Mouse (Mus musculus) left cerebral cortex, adult 18-20 months (tissue): ENCODE measurements around the gene Qser1. TPM values are rescaled to one million over a fixed set of nuclear protein-coding genes. Genes with fewer than 3 reads are reported as not detected.
"Not testable (repeated sequence)": the region's sequence is repeated elsewhere in the genome, so short reads cannot be mapped to it uniquely, and the experiment has no call there.

ENCODE experiments used
- DNase-seq, 2 experiments: peaks; one replicate each; pipeline ENCODE4 v3.0.0; 2021 to 2022; ENCODE audit warnings: low spot score in 2 of 2, mixed read lengths in 1 of 2
- long read RNA-seq, 2 experiments: library from polyadenylated mRNA; stranded (forward); transcript quantifications; one replicate each; pipeline ENCODE4 v2.0.0; 2021
- total RNA-seq, 2 experiments: library from RNA; stranded (reverse); gene quantifications; 2 replicates each; pipeline ENCODE4 v1.2.3; 2021

Qser1 gene
- total RNA-seq: 1 to 10 TPM; 9.0 to 9.5 TPM
- long read RNA-seq, experiment 1, full-length matches to known transcripts: 1 of 3 reads
- long read RNA-seq, experiment 1, partial matches to known transcripts: 0 of 3 reads
- long read RNA-seq, experiment 1, other reads (novel, unspliced or antisense): 2 of 3 reads
- long read RNA-seq, experiment 2, partial matches to known transcripts: 0 of 1 reads
- long read RNA-seq, experiment 2, other reads (novel, unspliced or antisense): 1 of 1 reads

GRCm38 (mm10) chr2:104816371-104816827 lies at the start of gene Qser1:
Gene Qser1 (minus strand): TSS chr2:104816760.
- DNase-seq: no peak

DNA sequence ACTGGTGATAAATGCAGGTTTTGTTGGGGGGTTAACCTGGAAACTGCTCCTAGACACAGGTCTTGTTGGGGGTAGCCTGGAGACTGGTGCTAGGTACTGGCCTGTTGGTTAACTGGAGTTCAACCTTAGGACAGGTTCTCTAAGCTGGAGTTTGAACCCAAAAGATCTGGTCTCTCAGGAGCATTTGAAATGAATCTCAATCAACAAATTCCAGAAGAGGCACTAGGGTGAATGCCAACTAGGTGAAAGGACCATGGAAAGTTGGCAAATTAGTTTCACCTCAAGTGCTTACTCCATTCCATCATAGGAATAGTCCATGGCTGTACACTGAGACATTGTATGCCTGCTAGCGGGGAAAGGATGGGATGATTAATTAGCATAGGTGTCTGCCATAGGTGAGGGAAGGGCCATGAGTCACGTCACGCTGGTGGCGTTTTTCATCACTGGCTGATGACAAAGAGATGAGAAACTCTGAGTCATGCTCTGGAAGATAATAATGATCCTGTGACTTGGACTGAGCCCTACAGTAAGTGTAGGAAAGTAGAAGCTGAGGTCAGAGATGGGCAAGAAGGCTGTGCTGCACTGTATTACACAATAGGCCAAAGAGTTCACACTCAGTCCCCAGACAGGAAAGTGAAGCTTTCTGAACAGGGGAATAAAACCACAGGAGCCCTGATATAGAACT lies 47.8 kb upstream of the Qser1 start:
- no peak for DNase-seq

GRCm38 (mm10) chr2:104860426-104860825 lies 43.9 kb upstream of the Qser1 start:
- no peak for DNase-seq

DNA sequence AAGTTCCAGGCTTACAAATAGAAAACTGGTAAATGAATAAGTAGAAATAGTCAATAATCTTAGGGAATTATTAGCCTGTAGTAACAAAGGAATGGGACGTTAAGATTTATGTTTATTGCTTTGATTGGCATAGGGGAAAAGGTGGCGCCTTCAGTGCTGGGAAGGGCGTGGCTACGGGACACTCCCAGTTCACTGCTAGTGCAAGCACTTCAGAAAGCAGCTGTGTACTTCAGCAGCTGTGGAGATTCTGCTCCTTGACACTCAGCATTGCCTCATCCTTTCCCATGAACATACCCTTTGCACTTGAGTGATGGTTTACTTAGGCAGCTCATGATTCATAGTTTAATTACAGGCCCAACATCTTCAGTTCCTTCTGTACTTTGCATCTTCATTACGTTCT lies 42.5 kb upstream of the Qser1 start:
- no peak for DNase-seq

DNA sequence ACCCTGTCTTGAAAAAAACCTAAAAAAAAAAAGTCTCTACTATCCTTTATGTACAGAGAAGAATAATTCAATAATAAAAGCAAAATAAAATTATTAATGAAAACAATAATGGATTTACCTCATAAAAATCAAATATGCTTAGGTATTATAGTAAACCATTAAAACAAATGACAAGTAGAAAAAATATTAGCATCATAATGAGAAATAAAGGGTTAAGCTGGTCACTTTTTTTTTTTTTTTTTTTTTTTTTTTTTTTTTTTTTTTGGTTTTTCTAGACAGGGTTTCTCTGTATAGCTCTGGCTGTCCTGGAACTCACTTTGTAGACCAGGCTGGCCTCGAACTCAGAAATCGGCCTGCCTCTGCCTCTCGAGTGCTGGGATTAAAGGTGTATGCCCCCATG lies 41.5 kb upstream of the Qser1 start:
- not testable (repeated sequence) for DNase-seq

DNA sequence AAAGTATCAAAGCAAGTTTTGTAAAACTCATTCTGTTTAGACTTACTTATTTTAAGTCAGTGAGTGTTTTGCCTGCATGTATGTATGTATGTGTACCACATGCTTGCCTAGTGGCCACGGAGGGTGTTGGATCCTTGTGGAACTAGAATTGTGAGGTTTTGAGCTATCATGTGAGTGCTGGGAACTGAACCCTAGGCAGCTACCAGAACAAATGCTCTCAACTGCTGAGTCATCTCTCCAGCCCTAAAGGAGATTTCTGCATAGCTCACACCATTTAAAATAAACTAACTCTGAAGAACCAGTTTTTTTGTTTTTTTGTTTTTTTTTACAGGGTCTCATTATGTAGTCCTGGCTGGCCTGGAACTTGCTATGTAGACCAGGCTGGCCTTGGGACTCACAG lies 39.7 kb upstream of the Qser1 start:
- no peak for DNase-seq

DNA sequence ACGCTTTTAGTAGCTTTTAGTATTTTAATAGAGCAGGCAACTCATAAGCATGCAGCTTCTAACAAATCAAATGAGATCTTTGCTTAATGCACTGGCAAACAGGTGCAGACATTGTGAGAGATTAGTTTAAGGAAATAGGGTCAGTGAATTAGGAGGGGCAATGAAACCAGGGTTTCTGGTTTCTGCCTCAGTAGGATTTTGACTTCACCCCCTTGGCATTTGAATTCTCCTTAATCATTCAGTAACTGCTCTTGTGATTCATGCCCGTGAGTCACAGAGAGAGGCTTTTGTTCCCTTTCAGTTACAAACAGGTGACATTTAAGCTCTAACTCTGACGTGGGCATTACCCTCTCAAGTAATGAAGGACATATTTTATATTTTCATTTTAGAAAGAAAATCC lies 39.2 kb upstream of the Qser1 start:
- DNase-seq: no peak

DNA sequence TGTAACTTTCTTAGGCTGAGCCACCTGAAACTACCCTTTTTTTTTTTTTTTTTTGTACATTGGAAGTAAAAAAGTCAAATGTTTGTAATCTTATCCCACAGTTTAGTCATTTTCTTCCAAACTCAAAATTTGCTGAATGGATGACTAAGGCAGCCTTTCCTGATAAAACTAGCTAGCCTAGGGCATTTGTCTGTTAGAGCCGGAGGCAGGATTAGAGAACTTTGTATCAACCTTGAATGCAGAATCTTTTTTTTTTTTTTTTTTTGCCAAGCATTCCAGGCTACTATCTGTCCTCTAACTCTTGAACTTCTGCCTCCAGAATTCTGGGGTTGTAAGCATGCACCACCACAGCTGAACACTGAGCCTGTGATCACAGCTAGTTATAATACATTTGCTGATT lies 38.3 kb upstream of the Qser1 start:
- no peak for DNase-seq

DNA sequence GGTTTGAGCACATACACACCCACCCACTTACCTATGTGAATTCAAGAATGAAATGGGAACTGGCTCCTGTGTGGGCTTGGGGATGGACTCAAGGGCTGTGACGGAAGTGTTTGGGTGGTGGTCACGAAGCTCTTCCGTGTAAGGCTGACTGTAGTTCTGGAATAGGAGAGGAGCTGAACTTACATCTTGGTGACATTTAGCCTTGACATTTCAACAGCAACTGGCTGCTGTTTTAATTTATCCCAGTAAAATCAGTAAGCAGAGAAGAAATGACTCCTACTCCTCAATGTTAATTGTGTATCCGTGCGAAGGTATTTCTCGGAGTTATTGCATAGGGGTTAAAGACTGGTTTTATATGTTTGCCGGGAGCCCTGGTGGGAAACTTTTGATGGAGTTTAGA lies 36.0 kb upstream of the Qser1 start:
- no peak for DNase-seq

- no peak for DNase-seq
These were observed 35.1 kb upstream of the Qser1 start for GRCm38 (mm10) chr2:104851686-104852085.

- DNase-seq: no peak
These were observed 33.4 kb upstream of the Qser1 start for GRCm38 (mm10) chr2:104849991-104850359.

GRCm38 (mm10) chr2:104849276-104849990 lies 32.9 kb upstream of the Qser1 start, which contains the start of gene Prrg4:
Gene Prrg4 (minus strand): TSS chr2:104849876.
- peak; percentile 5 to 23 for DNase-seq

GRCm38 (mm10) chr2:104848235-104849161 lies 31.9 kb upstream of the Qser1 start:
- DNase-seq: no peak

- DNase-seq: no peak
These were observed 31.1 kb upstream of the Qser1 start for GRCm38 (mm10) chr2:104847645-104848044.

DNA sequence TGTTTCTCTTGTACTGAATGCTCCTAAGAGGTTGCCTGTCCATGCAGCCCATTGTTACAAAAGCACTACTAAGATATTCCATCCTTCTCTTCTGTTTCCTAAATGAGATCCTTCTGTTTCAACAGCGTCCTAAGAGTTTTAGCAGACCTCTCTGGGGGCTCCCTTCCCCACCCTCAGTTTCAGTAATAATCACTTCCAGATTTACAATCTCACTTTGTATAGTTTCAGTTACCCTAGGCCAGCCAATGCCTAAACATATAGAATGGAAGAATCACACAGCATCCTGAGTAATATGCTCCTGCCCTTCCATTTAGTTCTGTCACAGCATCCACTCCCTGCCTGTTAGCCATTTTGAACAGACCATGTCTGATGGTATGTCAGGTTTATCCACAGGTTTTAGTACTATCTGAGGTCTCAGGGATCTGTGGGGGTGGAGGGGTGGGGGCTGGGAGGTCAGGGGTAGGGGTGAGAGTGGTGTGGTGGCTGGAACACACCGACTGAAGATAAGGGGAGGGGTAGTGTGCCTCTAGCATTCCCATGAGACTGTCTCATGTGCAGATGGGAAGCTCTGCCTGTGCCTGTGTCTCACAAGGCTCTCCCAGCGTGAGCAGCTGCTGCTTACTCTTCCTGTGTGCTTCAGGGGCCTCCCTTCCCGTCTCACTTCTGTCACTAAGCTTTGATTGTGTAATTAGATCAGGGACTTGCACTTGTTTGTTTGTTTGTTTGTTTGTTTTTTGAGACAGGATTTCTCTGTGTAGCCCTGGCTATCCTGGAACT lies 30.3 kb upstream of the Qser1 start:
- DNase-seq: no peak

- DNase-seq: no peak
These were observed 26.0 kb upstream of the Qser1 start for GRCm38 (mm10) chr2:104842559-104842958.

GRCm38 (mm10) chr2:104841736-104842135 lies 25.2 kb upstream of the Qser1 start:
- DNase-seq: no peak

- DNase-seq: no peak
These were observed 24.4 kb upstream of the Qser1 start for GRCm38 (mm10) chr2:104840974-104841373.

GRCm38 (mm10) chr2:104832486-104832885 lies 15.9 kb upstream of the Qser1 start:
- no peak for DNase-seq

- no peak for DNase-seq
These were observed 9.6 kb upstream of the Qser1 start for GRCm38 (mm10) chr2:104826191-104826590.
